Mouse (Mus musculus): ENCODE results near the gene Tmed1. TPM values are rescaled to one million over a fixed set of nuclear protein-coding genes. Genes with fewer than 3 reads are reported as not detected.
A peak's percentile ranks its signal among the peaks of the same experiment; 100 is the strongest.
"Not testable (repeated sequence)": the region's sequence is repeated elsewhere in the genome, so short reads cannot be mapped to it uniquely, and the experiment has no call there.

Gene Tmed1
- 9.7 and 18.0 TPM in 2 replicates for total RNA-seq (2017)

DNA sequence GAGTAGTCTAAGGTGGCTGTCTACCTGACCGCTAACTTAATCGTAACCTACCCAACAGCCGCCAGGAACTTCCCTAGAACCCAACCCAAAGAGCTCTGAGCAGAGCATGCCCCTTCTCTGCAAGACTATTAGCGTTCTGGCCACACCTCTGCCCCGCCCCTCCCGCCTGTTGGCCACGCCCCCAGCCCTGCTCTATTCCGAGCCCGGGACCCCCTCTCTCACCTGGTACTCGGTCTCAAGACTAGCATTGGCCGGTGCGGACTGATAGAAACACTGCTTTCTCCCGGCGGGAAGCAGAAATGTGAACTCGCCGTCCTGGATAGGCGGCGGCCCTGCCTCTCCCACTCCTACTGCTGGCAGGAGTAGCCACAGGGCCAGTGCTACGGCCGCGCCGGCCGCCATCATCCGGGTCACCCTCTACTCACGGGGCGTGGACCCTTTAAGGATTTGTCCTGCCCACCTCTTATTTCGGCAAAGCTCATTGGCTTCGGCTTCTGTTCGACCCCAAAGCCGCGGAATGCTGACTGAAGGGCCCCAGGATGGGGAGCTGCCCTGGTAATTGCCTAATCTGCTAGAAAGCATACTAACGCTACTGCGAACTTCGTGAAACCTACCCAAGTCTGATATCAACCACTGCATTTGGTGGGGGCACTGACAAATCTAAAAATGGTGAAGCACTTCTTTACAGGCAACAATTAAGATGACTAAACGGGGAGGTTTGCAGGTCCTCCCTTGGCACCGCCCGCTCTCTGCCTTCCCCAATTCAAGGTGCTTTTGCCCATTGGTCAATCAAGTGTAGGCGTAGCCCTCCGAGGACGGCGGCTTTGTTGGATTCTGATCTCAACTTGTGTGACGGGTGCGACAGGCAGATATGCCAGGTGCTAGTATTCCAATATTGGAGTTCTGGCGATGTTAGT is at the start of gene Tmed1:
Tmed1 (minus strand) TSS at position 481 of the 917 bp plus-strand sequence.
- peak; percentile 90 to 92 for ATAC-seq (replicated peaks in 1 of 2; ENCODE audit: insufficient read depth in 1 of 2, low FRiP score in 2 of 2, low TSS enrichment in 1 of 2, low read depth in 1 of 2, poor library complexity in 2 of 2, severe bottlenecking in 2 of 2)

DNA sequence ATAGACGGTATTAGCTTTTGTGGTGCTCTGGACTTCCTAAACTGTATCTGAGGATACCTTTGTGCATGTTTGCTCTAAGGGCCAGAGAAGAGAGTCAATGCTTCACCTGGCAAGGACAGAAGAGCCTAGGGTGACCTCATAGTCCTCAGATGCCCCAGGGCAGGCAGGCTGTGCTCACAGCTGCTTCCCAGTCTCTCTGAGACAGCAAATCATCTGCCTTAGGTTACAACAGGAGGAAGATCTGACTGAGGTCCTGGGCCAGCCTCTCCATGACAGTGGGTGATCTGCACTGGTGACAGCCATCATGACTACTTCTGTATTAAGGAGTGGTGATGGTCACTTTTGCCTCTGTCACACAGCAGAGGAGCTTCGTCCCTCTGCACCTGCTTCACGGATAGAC is 49.1 kb upstream of the Tmed1 start:
- ATAC-seq (replicated peaks in 1 of 2; ENCODE audit: insufficient read depth in 1 of 2, low FRiP score in 2 of 2, low TSS enrichment in 1 of 2, low read depth in 1 of 2, poor library complexity in 2 of 2, severe bottlenecking in 2 of 2), result no peak

DNA sequence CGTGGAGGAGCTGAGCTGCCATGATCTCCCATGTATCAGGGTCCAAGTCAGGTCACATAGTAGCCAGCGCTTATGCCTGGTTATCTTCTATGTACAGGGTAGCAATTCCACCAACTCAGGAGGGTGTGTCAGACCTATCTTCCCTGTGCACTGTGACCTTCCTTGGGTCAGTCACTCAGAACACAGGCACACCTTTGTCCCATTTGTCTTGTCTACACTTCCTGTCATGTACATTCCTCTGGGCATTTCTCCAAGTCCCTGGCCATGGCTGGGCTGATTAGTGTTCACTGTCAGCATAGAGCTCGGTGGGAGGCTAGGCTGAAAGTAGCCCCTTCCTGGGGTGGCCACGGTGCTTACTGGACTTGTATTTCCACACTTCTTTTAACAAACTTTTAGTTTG is 48.3 kb upstream of the Tmed1 start:
- ATAC-seq (replicated peaks in 1 of 2; ENCODE audit: insufficient read depth in 1 of 2, low FRiP score in 2 of 2, low TSS enrichment in 1 of 2, low read depth in 1 of 2, poor library complexity in 2 of 2, severe bottlenecking in 2 of 2), result peak; percentile 20 to 53; a peak in 1 of 4 replicates

DNA sequence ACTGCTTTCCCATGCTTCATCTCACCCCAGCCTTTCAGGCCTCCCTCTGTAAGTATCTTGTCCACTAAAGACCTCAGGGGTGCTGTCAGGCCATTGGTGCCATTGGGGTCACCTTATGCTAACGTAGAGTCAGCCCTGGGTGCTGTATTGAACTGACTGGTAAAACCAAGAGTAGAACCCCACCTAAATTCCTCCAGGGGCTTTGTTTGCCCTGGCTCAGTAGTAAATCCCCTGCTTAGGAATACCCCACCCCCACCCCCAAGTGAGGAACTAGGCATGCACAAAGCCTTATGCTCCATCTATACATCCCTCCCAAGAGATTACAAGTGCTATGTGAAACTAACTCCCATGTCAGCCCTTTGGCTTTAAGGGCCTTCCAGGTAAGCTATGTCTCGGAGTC is 47.5 kb upstream of the Tmed1 start:
- ATAC-seq (replicated peaks in 1 of 2; ENCODE audit: insufficient read depth in 1 of 2, low FRiP score in 2 of 2, low TSS enrichment in 1 of 2, low read depth in 1 of 2, poor library complexity in 2 of 2, severe bottlenecking in 2 of 2), result no peak

DNA sequence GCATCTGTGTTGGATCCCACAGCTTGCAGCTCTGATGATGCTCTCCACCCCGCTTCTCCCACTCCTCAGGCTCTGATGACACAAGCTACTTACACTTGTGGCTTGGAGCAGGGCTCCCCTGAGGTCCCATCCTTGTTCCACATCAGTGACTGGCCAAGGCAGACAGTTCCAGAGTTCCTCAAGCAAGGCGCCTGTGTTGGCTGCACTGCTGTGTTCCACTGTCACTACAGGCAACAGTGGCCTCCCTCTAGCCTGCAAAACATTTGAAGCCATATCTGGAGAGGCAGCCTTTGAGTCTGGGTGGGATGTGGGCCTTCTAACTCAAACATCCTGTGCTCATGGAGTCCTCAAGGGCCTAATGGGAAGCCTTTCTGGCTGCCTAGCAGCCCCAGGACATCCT is 46.9 kb upstream of the Tmed1 start:
- ATAC-seq (replicated peaks in 1 of 2; ENCODE audit: insufficient read depth in 1 of 2, low FRiP score in 2 of 2, low TSS enrichment in 1 of 2, low read depth in 1 of 2, poor library complexity in 2 of 2, severe bottlenecking in 2 of 2), result no peak

DNA sequence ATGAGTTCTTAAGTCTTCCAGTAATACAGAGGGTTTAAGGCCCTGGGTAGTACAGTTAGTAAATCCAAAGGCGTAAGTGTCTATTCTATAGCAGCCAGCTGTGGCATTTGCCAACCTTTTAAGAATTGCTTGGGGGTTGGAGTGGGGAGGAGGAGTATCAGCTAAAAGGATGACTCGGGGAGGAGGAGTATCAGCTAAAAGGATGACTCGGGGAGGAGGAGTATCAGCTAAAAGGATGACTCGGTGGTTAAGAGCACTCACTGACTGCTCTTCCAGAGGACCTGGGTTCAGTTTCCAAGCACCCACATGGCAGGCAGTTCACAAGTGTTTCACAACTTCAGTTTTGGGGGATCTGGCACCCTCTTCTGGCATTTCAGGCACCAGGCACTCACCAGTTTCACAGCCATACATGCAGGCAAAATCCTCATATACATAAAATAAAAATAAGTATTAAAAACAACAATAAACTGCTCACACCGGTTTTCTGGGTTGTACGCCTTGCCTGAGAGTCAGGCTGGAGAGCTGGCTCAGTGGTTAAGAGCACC is 45.2 kb upstream of the Tmed1 start:
- ATAC-seq (replicated peaks in 1 of 2; ENCODE audit: insufficient read depth in 1 of 2, low FRiP score in 2 of 2, low TSS enrichment in 1 of 2, low read depth in 1 of 2, poor library complexity in 2 of 2, severe bottlenecking in 2 of 2), result no peak

DNA sequence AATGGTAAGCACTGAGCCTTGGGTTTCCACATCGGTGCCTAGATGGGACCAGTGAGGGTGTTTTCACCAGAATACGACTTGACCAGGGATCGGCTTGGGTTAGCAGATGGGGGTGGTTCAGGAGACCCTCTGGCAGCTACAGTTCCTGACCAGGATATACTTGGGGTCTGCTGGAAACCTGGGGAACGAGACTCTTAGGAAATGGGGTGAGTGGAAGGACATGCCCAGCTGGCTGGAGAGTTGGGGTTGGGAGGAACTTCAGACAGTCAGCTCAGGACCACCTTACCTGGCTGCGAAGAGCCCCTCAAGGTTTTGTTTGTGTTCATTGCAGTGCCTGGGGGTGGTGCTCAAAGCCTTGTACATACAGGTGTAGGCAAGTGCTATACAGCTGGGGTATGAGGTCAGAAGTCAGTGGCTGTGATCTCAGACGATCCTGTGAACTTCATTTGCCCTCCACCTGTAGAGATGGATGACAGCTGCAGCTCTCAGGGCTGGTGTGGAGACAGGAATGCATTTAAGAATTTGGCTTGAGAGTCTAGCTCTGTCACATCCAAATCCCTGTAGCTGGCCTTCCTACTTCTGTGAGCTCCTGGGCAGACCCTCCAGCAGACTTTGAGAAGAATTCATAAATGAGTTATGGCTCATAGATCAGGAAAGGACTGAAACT is 43.7 kb upstream of the Tmed1 start:
- ATAC-seq (replicated peaks in 1 of 2; ENCODE audit: insufficient read depth in 1 of 2, low FRiP score in 2 of 2, low TSS enrichment in 1 of 2, low read depth in 1 of 2, poor library complexity in 2 of 2, severe bottlenecking in 2 of 2), result no peak

DNA sequence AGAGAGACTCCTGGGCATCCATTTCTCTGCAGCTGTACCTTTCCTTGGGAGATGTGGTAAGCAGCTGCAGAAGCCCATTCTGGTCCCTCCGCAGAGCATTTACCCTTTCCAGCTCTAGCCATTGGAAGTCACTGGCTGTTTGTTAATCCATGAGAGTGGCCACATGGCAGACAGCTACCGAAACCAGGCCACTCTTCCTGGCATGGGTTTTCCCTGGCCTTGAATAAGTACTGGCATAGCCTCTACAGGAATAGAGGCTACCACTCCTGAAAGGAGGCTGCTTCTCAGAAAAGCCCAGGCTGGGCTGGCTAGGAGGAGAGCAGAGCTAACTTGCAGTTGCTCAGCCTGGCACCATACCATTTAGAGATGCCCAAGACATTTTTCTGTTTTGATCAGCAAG is 41.0 kb upstream of the Tmed1 start:
- no peak for ATAC-seq (replicated peaks in 1 of 2; ENCODE audit: insufficient read depth in 1 of 2, low FRiP score in 2 of 2, low TSS enrichment in 1 of 2, low read depth in 1 of 2, poor library complexity in 2 of 2, severe bottlenecking in 2 of 2)

DNA sequence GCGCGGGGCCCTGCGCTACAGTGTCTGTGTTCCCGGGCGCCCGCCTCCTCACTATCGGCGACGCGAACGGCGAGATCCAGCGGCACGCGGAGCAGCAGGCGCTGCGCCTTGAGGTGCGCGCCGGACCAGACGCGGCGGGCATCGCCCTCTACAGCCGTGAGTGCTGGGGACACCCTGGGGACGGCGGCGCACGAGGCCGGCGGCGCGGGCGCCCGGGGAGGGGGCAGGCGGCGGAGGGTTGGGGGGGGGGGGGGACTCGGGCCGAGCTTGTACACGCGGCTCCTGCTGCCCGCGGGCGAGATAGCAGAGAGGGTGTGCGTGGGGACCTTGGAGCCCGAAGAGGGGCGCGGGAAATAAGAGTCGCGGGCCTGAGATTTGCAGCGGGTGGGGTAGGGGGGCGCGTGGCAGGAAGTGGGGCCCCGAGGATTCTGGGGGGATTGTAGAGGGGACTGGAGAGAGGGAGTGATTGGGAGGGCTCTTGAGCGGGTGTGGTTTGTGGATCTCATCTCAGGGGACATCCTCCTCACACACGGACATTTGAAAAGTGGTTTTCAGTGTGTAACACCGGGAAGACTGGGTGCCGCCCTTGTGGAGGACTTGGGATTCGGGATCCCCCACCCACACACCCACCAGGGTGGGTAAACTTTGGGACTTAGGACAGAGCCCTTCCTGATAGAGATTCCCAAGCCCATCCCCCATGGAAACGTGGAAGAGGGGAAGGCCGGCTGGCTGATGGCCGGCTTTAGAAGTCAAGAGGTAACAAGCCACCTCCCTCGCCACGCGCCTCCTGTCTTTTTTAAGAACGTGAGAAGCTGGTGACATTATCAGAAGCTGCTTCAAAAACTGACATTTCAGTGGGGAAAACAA is 37.3 kb upstream of the Tmed1 start:
- no peak for ATAC-seq (replicated peaks in 1 of 2; ENCODE audit: insufficient read depth in 1 of 2, low FRiP score in 2 of 2, low TSS enrichment in 1 of 2, low read depth in 1 of 2, poor library complexity in 2 of 2, severe bottlenecking in 2 of 2)

DNA sequence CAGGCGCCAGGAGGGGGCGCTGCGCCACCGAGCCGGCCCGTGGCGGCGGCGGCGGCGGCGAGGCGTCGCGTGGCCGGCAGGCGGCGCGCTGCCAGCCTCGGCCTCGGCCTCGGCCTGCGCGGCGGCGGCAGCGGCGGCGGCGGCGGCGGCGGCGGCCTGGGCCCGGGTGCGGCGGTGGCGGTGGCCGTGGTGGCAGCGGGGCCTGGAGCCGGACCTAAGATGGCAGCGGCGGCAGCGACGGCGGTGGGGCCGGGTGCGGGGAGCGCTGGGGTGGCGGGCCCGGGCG is 36.7 kb upstream of the Tmed1 start, which contains the start of gene Carm1:
Carm1 (plus strand) TSS at position 106 of the 286 bp plus-strand sequence.
- no peak for ATAC-seq (replicated peaks in 1 of 2; ENCODE audit: insufficient read depth in 1 of 2, low FRiP score in 2 of 2, low TSS enrichment in 1 of 2, low read depth in 1 of 2, poor library complexity in 2 of 2, severe bottlenecking in 2 of 2)

DNA sequence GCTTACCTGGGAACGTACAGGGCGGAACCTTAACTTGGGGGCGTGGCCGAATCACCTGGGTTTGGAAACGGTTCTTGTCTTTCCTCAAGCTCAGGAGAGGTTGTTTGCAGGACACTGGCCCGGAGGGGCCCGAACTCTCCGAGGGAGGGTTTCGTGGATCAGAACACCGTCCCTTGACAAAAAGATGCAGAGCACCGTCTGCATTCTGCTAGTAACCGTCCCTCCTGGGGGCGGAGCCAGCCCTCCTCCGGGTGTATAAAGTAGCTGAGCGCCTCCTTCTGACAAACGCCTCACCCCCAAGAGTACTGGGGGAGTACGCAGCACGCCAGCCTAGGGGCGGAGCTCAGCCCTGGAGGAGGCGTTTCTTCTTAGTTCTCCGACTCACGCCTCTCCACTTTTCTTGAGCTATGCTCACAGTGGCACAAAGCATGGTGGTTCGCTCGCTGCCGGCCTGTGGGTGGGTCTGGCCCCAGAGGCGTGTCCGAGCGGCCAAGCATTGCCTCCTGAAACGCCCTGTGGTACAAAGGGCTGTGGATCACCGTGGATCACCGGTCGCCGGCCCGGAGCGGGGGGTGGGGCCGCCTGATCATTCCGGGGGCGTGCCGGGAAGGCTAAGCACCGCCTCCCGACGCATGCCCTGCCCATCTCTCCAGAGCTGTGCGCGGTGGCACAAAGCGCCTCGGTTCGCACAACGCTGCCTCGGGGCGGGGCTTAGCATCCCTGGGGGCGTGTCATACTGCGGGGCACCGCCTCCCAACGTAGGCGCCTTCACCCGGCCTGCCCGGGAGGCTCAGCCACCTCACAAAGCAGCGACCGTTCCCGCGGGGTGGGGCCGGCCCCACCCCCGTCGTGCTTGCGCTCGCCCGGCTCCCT is 36.1 kb upstream of the Tmed1 start:
- peak; percentile 91 for ATAC-seq (replicated peaks in 1 of 2; ENCODE audit: insufficient read depth in 1 of 2, low FRiP score in 2 of 2, low TSS enrichment in 1 of 2, low read depth in 1 of 2, poor library complexity in 2 of 2, severe bottlenecking in 2 of 2)

DNA sequence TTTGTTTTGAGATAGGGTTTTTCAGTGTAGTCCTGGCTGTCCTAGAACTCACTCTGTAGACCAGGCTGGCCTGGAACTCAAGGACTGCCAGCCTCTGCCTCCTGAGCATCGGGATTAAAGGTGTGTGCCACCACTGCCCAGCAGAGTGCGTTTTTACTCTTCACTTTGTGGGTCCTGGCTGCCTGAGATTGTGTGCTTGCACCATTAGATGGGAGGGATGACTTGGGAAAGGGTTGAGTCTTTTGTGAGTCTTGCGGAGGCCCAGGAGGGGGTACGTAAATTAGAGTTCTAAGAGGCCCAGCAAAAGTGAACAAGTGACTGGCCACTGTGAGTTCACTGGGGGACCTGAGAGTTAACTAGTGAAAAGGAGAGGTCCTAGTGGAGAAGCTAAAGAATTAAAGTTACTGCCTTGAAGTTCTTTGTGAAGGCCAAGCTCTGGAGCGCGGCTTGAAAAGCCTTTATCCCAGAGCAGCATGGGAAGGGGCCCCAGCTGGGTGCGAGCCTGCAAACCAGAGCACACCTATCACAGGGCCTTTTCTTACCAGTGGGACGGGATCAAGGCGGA is 35.4 kb upstream of the Tmed1 start:
- ATAC-seq (replicated peaks in 1 of 2; ENCODE audit: insufficient read depth in 1 of 2, low FRiP score in 2 of 2, low TSS enrichment in 1 of 2, low read depth in 1 of 2, poor library complexity in 2 of 2, severe bottlenecking in 2 of 2), result peak; percentile 43 to 54

DNA sequence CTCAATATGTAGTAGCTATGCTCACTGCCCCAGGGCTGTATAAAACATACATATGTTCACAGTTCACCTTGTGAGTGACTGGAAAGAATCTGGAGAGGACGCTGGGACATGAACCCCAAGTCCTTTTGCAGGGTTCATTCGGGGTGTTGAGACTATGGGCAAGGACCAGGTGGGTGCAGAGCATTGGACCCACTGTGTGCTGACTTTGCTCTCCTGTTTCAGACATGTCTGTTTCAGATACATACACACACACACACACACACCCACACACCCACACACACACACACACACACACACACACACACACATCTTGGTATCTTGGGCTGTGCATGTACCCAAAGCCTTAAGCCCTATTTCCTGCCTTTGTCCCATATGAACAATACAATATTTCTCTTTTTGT is 31.9 kb upstream of the Tmed1 start:
- ATAC-seq (replicated peaks in 1 of 2; ENCODE audit: insufficient read depth in 1 of 2, low FRiP score in 2 of 2, low TSS enrichment in 1 of 2, low read depth in 1 of 2, poor library complexity in 2 of 2, severe bottlenecking in 2 of 2), result not testable (repeated sequence)

DNA sequence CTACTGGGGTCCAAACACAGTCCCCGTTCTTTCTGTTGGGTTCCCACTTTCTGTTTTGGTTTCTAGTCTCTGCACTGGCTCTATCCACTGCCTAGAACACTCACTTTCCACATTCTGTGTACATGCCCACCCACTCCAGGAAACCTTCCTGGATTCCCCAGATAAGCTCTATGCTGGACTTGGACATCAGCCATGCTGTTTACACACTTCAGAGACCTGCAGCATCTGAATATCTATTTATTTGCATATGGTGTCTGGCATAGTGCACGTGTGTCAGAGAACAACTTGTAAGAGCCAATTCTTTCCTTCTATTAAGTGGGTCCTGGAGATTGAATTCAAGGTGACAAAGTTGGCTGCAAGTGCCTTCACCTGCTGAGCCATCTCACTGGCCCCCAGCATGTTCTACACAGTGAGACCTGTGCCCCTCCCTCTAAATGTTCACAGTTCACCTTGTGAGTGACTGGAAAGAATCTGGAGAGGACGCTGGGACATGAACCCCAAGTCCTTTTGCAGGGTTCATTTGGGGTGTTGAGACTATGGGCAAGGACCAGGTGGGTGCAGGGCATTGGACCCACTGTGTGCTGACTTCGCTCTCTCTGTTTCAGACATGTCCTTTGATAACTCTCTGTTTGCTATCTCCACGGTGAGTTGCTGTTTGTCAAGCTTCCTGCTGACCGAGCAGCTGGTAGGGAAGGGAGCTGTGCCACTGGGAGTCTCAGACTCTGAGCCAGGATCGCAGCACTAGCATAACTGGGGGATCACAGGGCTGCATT is 30.1 kb upstream of the Tmed1 start:
- peak in 1 of 2 experiments; percentile 42; a peak in 1 of 4 replicates for ATAC-seq (replicated peaks in 1 of 2; ENCODE audit: insufficient read depth in 1 of 2, low FRiP score in 2 of 2, low TSS enrichment in 1 of 2, low read depth in 1 of 2, poor library complexity in 2 of 2, severe bottlenecking in 2 of 2)

DNA sequence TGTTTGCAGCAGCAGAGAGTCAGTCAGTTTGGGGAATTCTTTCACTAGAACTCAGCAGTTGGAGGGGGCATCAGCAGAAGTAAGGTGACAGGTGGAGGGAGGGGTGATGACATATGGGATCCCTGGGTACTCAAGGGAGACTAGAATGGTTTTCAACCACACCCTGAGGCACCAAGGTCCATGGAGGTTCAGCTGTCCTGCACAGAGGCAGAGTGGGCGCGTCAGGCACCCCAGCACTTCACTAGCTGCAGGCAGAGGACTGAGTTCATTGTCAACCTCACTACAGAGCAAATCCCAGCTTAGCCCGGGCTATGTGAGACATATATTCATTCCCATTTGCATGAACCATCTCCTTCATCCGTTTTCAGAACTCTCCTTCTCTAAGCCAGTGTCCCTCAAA is 27.0 kb upstream of the Tmed1 start:
- ATAC-seq (replicated peaks in 1 of 2; ENCODE audit: insufficient read depth in 1 of 2, low FRiP score in 2 of 2, low TSS enrichment in 1 of 2, low read depth in 1 of 2, poor library complexity in 2 of 2, severe bottlenecking in 2 of 2), result no peak

DNA sequence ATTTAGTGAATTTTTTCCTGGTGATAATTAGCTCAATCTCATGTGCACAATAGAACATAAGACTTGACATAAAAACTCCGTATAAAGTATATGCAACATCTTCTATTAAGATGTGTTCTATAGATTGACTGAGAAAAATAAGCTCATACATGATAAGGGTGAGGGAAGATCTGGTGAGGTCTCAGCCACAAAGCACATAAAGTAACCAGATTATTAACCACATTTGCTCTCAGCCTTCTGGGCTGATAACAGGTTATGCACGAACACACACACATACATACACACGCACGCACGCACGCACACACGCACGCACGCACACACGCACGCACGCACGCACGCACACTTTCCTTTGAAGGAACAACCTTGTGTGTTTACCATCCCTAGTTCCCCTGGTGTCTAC is 26.4 kb upstream of the Tmed1 start:
- ATAC-seq (replicated peaks in 1 of 2; ENCODE audit: insufficient read depth in 1 of 2, low FRiP score in 2 of 2, low TSS enrichment in 1 of 2, low read depth in 1 of 2, poor library complexity in 2 of 2, severe bottlenecking in 2 of 2), result no peak

Data from hematopoietic stem cell, adult 5-6 weeks (primary cell).